Mouse (Mus musculus) cerebellum, postnatal 14 days (tissue): ENCODE measurements around the gene Zfp868.
"Not testable (repeated sequence)": the region's sequence is repeated elsewhere in the genome, so short reads cannot be mapped to it uniquely, and the experiment has no call there.

Source experiments
- DNase-seq, 2 experiments: peaks; one replicate each; pipeline ENCODE4 v3.0.0; 2021; ENCODE audit warnings: mixed read lengths in 2 of 2

Gene Zfp868

GRCm38 (mm10) chr8:69625095-69625789 is at the start of gene Zfp868:
Gene Zfp868, minus strand, starts transcription at chr8:69625548.
- peak; percentile 100 for DNase-seq

DNA sequence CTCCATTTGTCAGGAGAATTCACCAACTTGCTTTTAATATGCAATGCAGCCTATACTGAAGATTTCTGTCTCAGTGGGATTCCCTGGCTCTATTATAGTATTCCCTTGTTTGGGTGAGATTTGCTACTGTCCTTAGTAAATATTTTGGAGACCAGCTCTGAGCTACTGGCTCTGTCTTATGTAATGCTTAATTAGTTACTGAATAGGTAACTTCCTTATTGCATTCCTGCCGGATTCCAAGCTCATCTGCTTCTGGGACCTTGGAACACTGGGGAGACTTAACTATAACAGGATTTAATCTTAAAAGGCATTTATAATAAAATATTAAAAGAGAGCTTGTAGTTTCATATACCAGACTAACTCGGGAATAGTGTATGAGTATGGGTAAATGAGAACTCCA is 39.7 kb upstream of the Zfp868 start:
- not testable (repeated sequence) for DNase-seq

- DNase-seq = no peak
Measured at GRCm38 (mm10) chr8:69661294-69661693, 35.9 kb upstream of the Zfp868 start.

GRCm38 (mm10) chr8:69654358-69654981 is 29.1 kb upstream of the Zfp868 start, which contains the start of gene Zfp964:
Gene Zfp964, plus strand, starts transcription at chr8:69654479.
- DNase-seq = peak; percentile 95

GRCm38 (mm10) chr8:69653808-69654357 is 28.5 kb upstream of the Zfp868 start:
- peak in 1 of 2 experiments; percentile 7 for DNase-seq

- DNase-seq = no peak
Measured at GRCm38 (mm10) chr8:69618078-69618477, 7.3 kb downstream of the Zfp868 start.

DNA sequence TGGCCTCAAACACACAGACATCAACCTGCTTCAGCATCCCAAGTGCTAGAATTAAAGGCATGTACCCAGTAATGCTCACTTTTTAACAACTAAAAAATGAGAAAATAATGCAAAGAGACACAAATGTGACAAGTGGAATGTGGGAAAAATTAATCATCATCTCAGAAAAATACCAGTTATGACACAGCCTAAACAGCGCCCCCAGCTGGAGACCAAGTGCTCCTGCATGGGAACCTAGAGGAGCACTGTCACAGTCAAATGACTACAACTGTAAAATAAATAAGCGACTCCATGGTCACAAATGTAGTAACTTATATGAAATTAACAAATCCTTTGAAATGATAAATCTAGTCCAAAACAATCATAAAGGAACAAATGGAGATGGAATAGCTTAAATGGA is 10.7 kb downstream of the Zfp868 start:
- no peak for DNase-seq

- DNase-seq = not testable (repeated sequence)
Measured at GRCm38 (mm10) chr8:69597598-69597997, 27.8 kb downstream of the Zfp868 start.

DNA sequence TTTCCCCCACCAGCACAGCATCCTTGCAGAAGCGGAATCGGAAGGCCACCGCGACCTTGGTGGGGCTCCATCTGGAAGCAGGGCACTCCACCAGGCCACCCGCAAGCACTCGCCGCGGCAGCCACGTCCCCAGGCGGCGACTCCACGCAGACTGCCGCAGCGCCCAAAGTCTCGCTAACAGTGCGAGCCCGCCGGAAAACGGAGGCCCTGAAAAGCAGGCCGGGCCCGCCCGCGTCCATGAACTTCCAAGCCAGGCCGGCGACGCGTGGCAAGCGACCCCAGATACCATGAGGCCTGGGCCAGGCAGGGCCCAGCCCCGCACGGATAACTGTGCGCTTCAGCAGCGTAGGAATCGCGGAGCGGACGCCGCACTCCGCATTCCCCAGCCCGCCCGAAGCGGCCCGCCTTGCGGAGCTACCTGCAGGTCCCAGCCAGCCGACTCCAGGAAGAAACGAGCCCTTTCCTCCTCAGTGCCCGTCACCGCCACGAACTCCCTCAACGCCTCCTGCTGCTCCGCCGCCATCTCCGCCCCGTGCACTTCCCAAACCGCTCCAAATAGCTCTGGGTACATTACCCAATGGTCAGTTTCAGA is 40.6 kb downstream of the Zfp868 start:
- DNase-seq = peak; percentile 64 to 65

- peak in 1 of 2 experiments; percentile 3 for DNase-seq
Measured at GRCm38 (mm10) chr8:69584201-69584600, 41.1 kb downstream of the Zfp868 start.
